Mouse (Mus musculus) olfactory bulb, adult 2 months (tissue): ENCODE results near the gene Cldn14. TPM values are rescaled to one million over a fixed set of nuclear protein-coding genes. Genes with fewer than 3 reads are reported as not detected.

ENCODE experiments used
- H3K27ac ChIP-seq: fragments of 200-500 bp; 2 replicates; pipeline ENCODE4 v1.5.1; 2012; ENCODE audit warnings: low read depth, low read length; ENCODE audit not compliant: insufficient read depth
- H3K4me1 ChIP-seq: fragments of 200-500 bp; 2 replicates; pipeline ENCODE4 v1.6.1; 2012; ENCODE audit warnings: low read length; ENCODE audit not compliant: control insufficient read depth, insufficient read depth
- H3K4me3 ChIP-seq: fragments of 200-500 bp; 2 replicates; pipeline ENCODE4 v1.5.1; 2012; ENCODE audit warnings: mild to moderate bottlenecking, low read depth, low read length, moderate library complexity; ENCODE audit not compliant: insufficient read depth
- CTCF ChIP-seq: fragments of 200-500 bp; IDR thresholded peaks from 2 replicates; pipeline ENCODE4 v1.5.1; 2012; ENCODE audit warnings: low read depth, mild to moderate bottlenecking, low read length, moderate library complexity; ENCODE audit not compliant: insufficient read depth
- POLR2A ChIP-seq: fragments of 200-500 bp; IDR thresholded peaks from 2 replicates; pipeline ENCODE4 v1.6.1; 2012; ENCODE audit warnings: mild to moderate bottlenecking, low read depth, low read length, moderate library complexity; ENCODE audit not compliant: insufficient read depth
- WGBS: fragments of 180-500 bp; shearing (Covaris S2); methylation state at CpG from one replicate; pipeline ENCODE4 v1.1.7; 2018; 5-methylcytosine and 5-hydroxymethylcytosine counted together
- polyA plus RNA-seq: library from polyadenylated mRNA; stranded (reverse); fragments of >200 nt; gene quantifications from 2 replicates; pipeline ENCODE4 v1.2.4, GENCODE M21; 2012; ENCODE audit warnings: low replicate concordance; ENCODE audit not compliant: missing spikeins, insufficient read depth, insufficient read length

Gene Cldn14
- polyA plus RNA-seq, 1 experiment = not detected

- Histone ChIP-seq H3K27ac (no peak overlapping the region), H3K4me1 (no peaks in the 10 kb centered on the region), H3K4me3 (no peak overlapping the region)
- TF ChIP-seq POLR2A (no peak), CTCF (no peak)
- WGBS = 62% methylated on average over 5 of the region's 5 CpGs
Observed at GRCm38 (mm10) chr16:93912158-93912557, 96.5 kb downstream of the Cldn14 start.

GRCm38 (mm10) chr16:93910735-93911665 is 97.6 kb downstream of the Cldn14 start:
- Histone ChIP-seq H3K27ac (no peak overlapping the region), H3K4me1 (no peaks in the 10 kb centered on the region), H3K4me3 (no peak overlapping the region)
- TF ChIP-seq POLR2A = no peak
- TF ChIP-seq CTCF = no peak
- 76% methylated on average over 28 of the region's 28 CpGs for WGBS

DNA sequence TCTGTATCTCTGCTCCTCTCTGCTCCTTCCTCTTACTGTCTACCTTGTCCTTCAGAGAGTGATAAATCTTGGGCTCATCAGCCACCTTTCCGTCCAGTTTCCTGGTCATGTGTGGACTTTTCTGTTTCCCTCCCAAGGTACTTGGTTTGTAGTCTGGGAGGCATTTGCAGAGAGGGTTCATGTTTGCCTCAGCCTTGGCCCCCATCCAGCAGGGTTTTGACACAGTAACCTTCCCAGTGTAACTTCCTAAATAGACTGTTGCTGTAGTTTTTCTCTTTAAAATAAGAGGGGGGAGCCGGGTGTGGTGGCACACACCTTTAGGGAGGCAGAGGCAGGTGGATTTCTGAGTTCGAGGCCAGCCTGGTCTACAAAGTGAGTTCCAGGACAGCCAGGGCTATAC is 98.7 kb downstream of the Cldn14 start:
- 89% methylated on average over 3 of the region's 3 CpGs for WGBS

GRCm38 (mm10) chr16:93908196-93908595 is 100.4 kb downstream of the Cldn14 start:
- H3K4me3 ChIP-seq = no peak overlapping the region
- no peaks in the 10 kb centered on the region for H3K4me1 ChIP-seq
- WGBS = 94% methylated on average over 8 of the region's 8 CpGs
- no peak overlapping the region for H3K27ac ChIP-seq
- TF ChIP-seq CTCF (no peak), POLR2A (no peak)

More for the DNA sequence above, 98.7 kb downstream of the Cldn14 start:
- Histone ChIP-seq H3K4me3 (no peak overlapping the region), H3K4me1 (no peaks in the 10 kb centered on the region), H3K27ac (no peak overlapping the region)
- TF ChIP-seq CTCF (no peak), POLR2A (no peak)

DNA sequence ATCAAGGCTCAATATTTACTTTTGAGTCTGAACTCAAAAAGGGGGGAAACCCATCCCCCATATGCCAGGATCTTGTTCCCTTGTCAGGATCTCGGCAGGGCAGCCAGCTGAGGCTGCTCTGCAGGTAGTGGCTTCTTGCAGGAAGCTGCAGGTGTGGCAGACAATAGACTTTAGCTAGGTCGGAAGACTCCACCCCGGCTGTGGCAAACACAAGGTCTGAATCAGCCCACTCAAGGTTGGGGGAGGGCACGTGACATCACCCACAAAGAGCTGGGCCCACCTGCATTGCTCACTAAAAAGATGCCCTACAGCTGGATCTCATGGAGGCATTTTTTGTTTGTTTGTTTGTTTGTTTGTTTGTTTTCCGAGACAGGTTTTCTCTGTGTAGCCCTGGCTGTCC is 100.9 kb downstream of the Cldn14 start:
- Histone ChIP-seq H3K4me1 (no peaks in the 10 kb centered on the region), H3K4me3 (no peak overlapping the region), H3K27ac (no peak overlapping the region)
- 87% methylated on average over 5 of the region's 5 CpGs for WGBS
- no peak for TF ChIP-seq POLR2A
- no peak for TF ChIP-seq CTCF

- peak; percentile 47; the same call in 1 of the 2 replicates for TF ChIP-seq CTCF
- no peak for TF ChIP-seq POLR2A
- Histone ChIP-seq H3K4me1 (no peaks in the 10 kb centered on the region), H3K27ac (no peak overlapping the region), H3K4me3 (no peak overlapping the region)
- WGBS = 71% methylated on average over 11 of the region's 11 CpGs
Observed at GRCm38 (mm10) chr16:93906156-93907014, 102.3 kb downstream of the Cldn14 start.

- H3K4me3 ChIP-seq = no peak overlapping the region
- no peak for TF ChIP-seq POLR2A
- WGBS = 86% methylated on average over 6 of the region's 6 CpGs
- H3K4me1 ChIP-seq = no peaks in the 10 kb centered on the region
- H3K27ac ChIP-seq = no peak overlapping the region
Observed at GRCm38 (mm10) chr16:93903027-93903426, 105.6 kb downstream of the Cldn14 start.

- Histone ChIP-seq H3K4me1 (no peaks in the 10 kb centered on the region), H3K27ac (no peak overlapping the region), H3K4me3 (no peak overlapping the region)
- WGBS = 57% methylated on average over 5 of the region's 5 CpGs
- TF ChIP-seq POLR2A (no peak), CTCF (no peak)
Observed at GRCm38 (mm10) chr16:93893285-93893684, 115.4 kb downstream of the Cldn14 start.

DNA sequence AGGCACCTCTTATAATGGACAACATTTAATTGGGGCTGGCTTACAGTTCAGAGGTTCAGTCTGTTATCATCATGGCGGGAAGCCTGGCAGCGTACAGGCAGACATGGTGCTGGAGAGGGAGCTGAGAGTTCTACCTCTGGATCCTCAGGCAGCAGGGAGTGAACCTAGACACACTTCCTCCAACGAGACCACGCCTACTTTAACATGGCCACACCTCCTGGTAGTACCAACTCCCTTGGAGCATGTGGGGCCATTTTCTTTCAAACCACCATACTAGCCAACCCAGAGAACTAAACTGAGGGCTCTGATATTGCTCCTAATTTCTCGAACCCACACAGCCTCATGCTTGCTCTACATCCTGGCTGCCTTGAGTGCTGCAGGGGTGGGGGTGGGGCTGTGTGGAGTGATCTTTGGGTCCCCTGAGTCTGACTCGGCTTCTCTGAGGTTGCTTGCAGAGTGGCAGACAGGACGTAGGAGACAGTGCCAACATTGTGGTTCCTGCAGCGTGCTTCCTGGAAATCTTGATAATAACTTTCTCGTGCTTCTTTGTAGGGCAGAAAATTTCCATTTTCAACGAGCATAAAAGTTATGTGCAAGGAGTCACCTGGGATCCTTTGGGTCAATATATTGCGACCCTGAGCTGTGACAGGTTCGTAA is 117.6 kb downstream of the Cldn14 start:
- TF ChIP-seq CTCF = no peak
- no peak for TF ChIP-seq POLR2A
- no peak overlapping the region for H3K27ac ChIP-seq
- WGBS = 91% methylated on average over 12 of the region's 12 CpGs
- H3K4me3 ChIP-seq = no peak overlapping the region
- H3K4me1 ChIP-seq = no peaks in the 10 kb centered on the region
